Mouse (Mus musculus) embryo, embryonic 10.5 days (tissue): ENCODE results near the gene Aldoart1.

Experiments
- DNase-seq: peaks from one replicate; pipeline ENCODE4 v3.0.0-alpha.2; 2015; ENCODE audit warnings: low spot score

The Aldoart1 gene

GRCm38 (mm10) chr4:72852534-72852933 is at the start of gene Aldoart1:
Gene Aldoart1, minus strand, starts transcription at chr4:72852634.
- no peak for DNase-seq

GRCm38 (mm10) chr4:72901566-72901965 is 49.1 kb upstream of the Aldoart1 start:
- no peak for DNase-seq

- no peak for DNase-seq
Observed at GRCm38 (mm10) chr4:72865371-72866075, 13.1 kb upstream of the Aldoart1 start.

- no peak for DNase-seq
Observed at GRCm38 (mm10) chr4:72844276-72844675, 8.2 kb downstream of the Aldoart1 start.

GRCm38 (mm10) chr4:72843025-72843424 is 9.4 kb downstream of the Aldoart1 start:
- no peak for DNase-seq

- no peak for DNase-seq
Observed at GRCm38 (mm10) chr4:72836430-72836829, 16.0 kb downstream of the Aldoart1 start.

- no peak for DNase-seq
Observed at GRCm38 (mm10) chr4:72835400-72835799, 17.0 kb downstream of the Aldoart1 start.

GRCm38 (mm10) chr4:72800816-72801215 is 51.6 kb downstream of the Aldoart1 start:
- DNase-seq = no peak
